Mouse (Mus musculus) liver, adult 2 months (tissue): ENCODE measurements at regions not wholly inside any gene's neighbourhood (a gene's known extent, or its start where the extent isn't known, plus 50 kb on each side); places are given as distances from the start of the nearest gene placed in this dataset.

ENCODE experiments used
- CTCF ChIP-seq: fragments of 200-500 bp; IDR thresholded peaks from 2 replicates; pipeline ENCODE4 v1.5.1; 2011; ENCODE audit warnings: low read depth, low read length, control low read depth
- POLR2A ChIP-seq: fragments of 200-500 bp; IDR thresholded peaks from 2 replicates; pipeline ENCODE4 v1.6.1; 2011; ENCODE audit warnings: low read length, control low read depth; ENCODE audit not compliant: insufficient read depth; ENCODE audit errors: extremely low read depth

- TF ChIP-seq POLR2A = no peak
- no peak for TF ChIP-seq CTCF
Observed at GRCm38 (mm10) chr4:53239856-53240255, 80.2 kb upstream of the Abca1 start.
